Mouse (Mus musculus) neural tube, embryonic 14.5 days (tissue): ENCODE data around the gene Traf3ip1. TPM values are rescaled to one million over a fixed set of nuclear protein-coding genes. Genes with fewer than 3 reads are reported as not detected.

Experiments used
- ATAC-seq: fragments of 200-750 bp; cut with Nextera tagmentation; 2 replicates; pipeline ENCODE4 v1.8.0; 2017; ENCODE audit warnings: low read depth, mild to moderate bottlenecking, moderate TSS enrichment, moderate library complexity
- H3K27ac ChIP-seq: fragments of 300-500 bp; sonication (generic); 2 replicates; pipeline ENCODE4 v1.5.1; 2014; ENCODE audit warnings: low read depth, mild to moderate bottlenecking, control low read depth, low read length, moderate library complexity, mixed read lengths
- H3K27me3 ChIP-seq: fragments of 300-500 bp; sonication (generic); 2 replicates; pipeline ENCODE4 v1.6.1; 2014; ENCODE audit warnings: low read length; ENCODE audit not compliant: control insufficient read depth, insufficient read depth
- H3K36me3 ChIP-seq: fragments of 300-500 bp; sonication (generic); 2 replicates; pipeline ENCODE4 v1.6.1; 2014; ENCODE audit warnings: low read length, mixed read lengths; ENCODE audit not compliant: control insufficient read depth, insufficient read depth
- H3K4me1 ChIP-seq: fragments of 300-500 bp; sonication (generic); 2 replicates; pipeline ENCODE4 v1.6.1; 2014; ENCODE audit warnings: low read length; ENCODE audit not compliant: control insufficient read depth, insufficient read depth
- H3K4me2 ChIP-seq: fragments of 300-500 bp; sonication (generic); 2 replicates; pipeline ENCODE4 v1.6.1; 2014; ENCODE audit warnings: mild to moderate bottlenecking, low read depth, low read length, control low read depth
- H3K4me3 ChIP-seq: fragments of 300-500 bp; sonication (generic); 2 replicates; pipeline ENCODE4 v1.5.1; 2014; ENCODE audit warnings: low read depth, low read length, control low read depth, mixed read lengths
- H3K9ac ChIP-seq: fragments of 300-500 bp; sonication (generic); replicated peaks from 2 replicates; pipeline ENCODE4 v1.6.1; 2014; ENCODE audit warnings: low read depth, mild to moderate bottlenecking, control low read depth, low read length, mixed read lengths
- H3K9me3 ChIP-seq: fragments of 300-500 bp; sonication (generic); 2 replicates; pipeline ENCODE4 v1.6.1; 2016; ENCODE audit warnings: low read length; ENCODE audit not compliant: control insufficient read depth
- WGBS: fragments of 180-500 bp; shearing (Covaris S2); extraction: QIAGEN DNeasy Blood & Tissue Kit; methylation state at CpG from one replicate; pipeline ENCODE4 v1.1.7; 2014; 5-methylcytosine and 5-hydroxymethylcytosine counted together
- polyA plus RNA-seq: library from polyadenylated mRNA; unstranded; fragments of >200 nt; fragmentation: Nextera tagmentation; extraction: Ambion mirVana; gene quantifications from 2 replicates; pipeline ENCODE4 v1.2.1, GENCODE M21; 2014

The Traf3ip1 gene
- polyA plus RNA-seq, 1 experiment from 2014 or later = 8.7 TPM

- 95% methylated on average over 2 of the region's 2 CpGs for WGBS
- H3K9ac ChIP-seq = no peak overlapping the region
- H3K9me3 ChIP-seq = no peaks in the 10 kb centered on the region
- no peak for ATAC-seq
- H3K4me2 ChIP-seq = no peak overlapping the region
- H3K27ac ChIP-seq = no peak overlapping the region
- no peaks in the 10 kb centered on the region for H3K4me1 ChIP-seq
- H3K4me3 ChIP-seq = no peak overlapping the region
- H3K36me3 ChIP-seq = no peaks in the 10 kb centered on the region
- H3K27me3 ChIP-seq = no peaks in the 10 kb centered on the region
Observed at GRCm38 (mm10) chr1:91567269-91567668, 72.8 kb downstream of the Traf3ip1 start.

- Histone ChIP-seq H3K36me3 (no peaks in the 10 kb centered on the region), H3K4me3 (no peak overlapping the region), H3K9ac (no peak overlapping the region), H3K9me3 (no peaks in the 10 kb centered on the region), H3K4me2 (no peak overlapping the region), H3K4me1 (no peaks in the 10 kb centered on the region), H3K27me3 (no peaks in the 10 kb centered on the region), H3K27ac (no peak overlapping the region)
- ATAC-seq = no peak
- WGBS = 94% methylated on average over 10 of the region's 10 CpGs
Observed at GRCm38 (mm10) chr1:91572458-91572857, 78.0 kb downstream of the Traf3ip1 start.

GRCm38 (mm10) chr1:91574208-91574607, 79.8 kb downstream of the Traf3ip1 start:
- H3K9ac ChIP-seq = no peak overlapping the region
- no peak overlapping the region for H3K4me2 ChIP-seq
- ATAC-seq = peak; percentile 72; the same call in 1 of the 2 replicates
- WGBS = 75% methylated on average over 3 of the region's 3 CpGs
- H3K4me1 ChIP-seq = no peaks in the 10 kb centered on the region
- H3K27me3 ChIP-seq = no peaks in the 10 kb centered on the region
- no peak overlapping the region for H3K4me3 ChIP-seq
- H3K36me3 ChIP-seq = no peaks in the 10 kb centered on the region
- H3K27ac ChIP-seq = no peak overlapping the region
- H3K9me3 ChIP-seq = no peaks in the 10 kb centered on the region

GRCm38 (mm10) chr1:91577883-91578517, 83.6 kb downstream of the Traf3ip1 start:
- no peak for ATAC-seq
- Histone ChIP-seq H3K4me3 (no peak overlapping the region), H3K9me3 (no peaks in the 10 kb centered on the region), H3K9ac (no peak overlapping the region), H3K27ac (no peak overlapping the region), H3K36me3 (no peaks in the 10 kb centered on the region), H3K4me2 (no peak overlapping the region), H3K4me1 (no peaks in the 10 kb centered on the region), H3K27me3 (no peaks in the 10 kb centered on the region)
- 83% methylated on average over 7 of the region's 7 CpGs for WGBS

Other genes starting within 250 kb of the Traf3ip1 start
- 60.2 and 61.9 TPM in 2 replicates for gene Ube2f, start 244.3 kb upstream of the Traf3ip1 start, polyA plus RNA-seq
- 8.4 and 11.6 TPM in 2 replicates for gene Scly, start 196.3 kb upstream of the Traf3ip1 start, polyA plus RNA-seq
- gene Espnl, start 172.6 kb upstream of the Traf3ip1 start, polyA plus RNA-seq = 0.10 and 0.11 TPM in 2 replicates
- gene Klhl30, start 143.6 kb upstream of the Traf3ip1 start, polyA plus RNA-seq = 0.17 TPM in 1 of 2 replicates, not detected in the other
- gene Erfe, start 128.2 kb upstream of the Traf3ip1 start, polyA plus RNA-seq = 0.17 TPM in 1 of 2 replicates, not detected in the other
- 145 and 150 TPM in 2 replicates for gene Ilkap, start 95.8 kb upstream of the Traf3ip1 start, polyA plus RNA-seq
- gene Hes6, start 80.6 kb upstream of the Traf3ip1 start, polyA plus RNA-seq = 100 and 101 TPM in 2 replicates
- 3.7 and 7.5 TPM in 2 replicates for gene Per2, start 35.3 kb upstream of the Traf3ip1 start, polyA plus RNA-seq
- 14.4 and 20.0 TPM in 2 replicates for gene Asb1, start 45.9 kb downstream of the Traf3ip1 start, polyA plus RNA-seq